Mouse (Mus musculus) erythroblast, embryonic 14.5 days (primary cell): ENCODE data around the gene Peg12. TPM values are rescaled to one million over a fixed set of nuclear protein-coding genes. Genes with fewer than 3 reads are reported as not detected.

Experiments
- H3K27me3 ChIP-seq: 2 replicates; pipeline ENCODE4 v1.6.1; 2012; ENCODE audit warnings: inconsistent platforms; ENCODE audit not compliant: control insufficient read depth
- H3K36me3 ChIP-seq: 2 replicates; pipeline ENCODE4 v1.6.1; 2012; ENCODE audit warnings: mild to moderate bottlenecking, inconsistent platforms; ENCODE audit not compliant: control insufficient read depth
- H3K4me1 ChIP-seq: 2 replicates; pipeline ENCODE4 v1.6.1; 2012; ENCODE audit warnings: inconsistent platforms; ENCODE audit not compliant: control insufficient read depth
- H3K4me3 ChIP-seq: replicated peaks from 2 replicates; pipeline ENCODE3; 2012; ENCODE audit warnings: moderate library complexity, mild to moderate bottlenecking, inconsistent platforms
- H3K9me3 ChIP-seq: 2 replicates; pipeline ENCODE4 v1.6.1; 2012; ENCODE audit warnings: low read length, inconsistent platforms, mixed read lengths; ENCODE audit not compliant: control insufficient read depth
- GATA1 ChIP-seq: IDR thresholded peaks from 2 replicates; pipeline ENCODE4 v1.6.1; 2012; ENCODE audit warnings: low read length, inconsistent platforms, mixed read lengths
- TAL1 ChIP-seq: IDR thresholded peaks from 3 replicates; pipeline ENCODE4 v1.6.1; 2012; ENCODE audit warnings: low read length, inconsistent platforms, mixed read lengths
- polyA plus RNA-seq: library from polyadenylated mRNA; stranded (reverse); fragments of >175 nt; gene quantifications from 2 replicates; pipeline ENCODE4 v1.2.3, GENCODE M21; 2012

Gene Peg12
- polyA plus RNA-seq, 1 experiment = 0.02 TPM

DNA sequence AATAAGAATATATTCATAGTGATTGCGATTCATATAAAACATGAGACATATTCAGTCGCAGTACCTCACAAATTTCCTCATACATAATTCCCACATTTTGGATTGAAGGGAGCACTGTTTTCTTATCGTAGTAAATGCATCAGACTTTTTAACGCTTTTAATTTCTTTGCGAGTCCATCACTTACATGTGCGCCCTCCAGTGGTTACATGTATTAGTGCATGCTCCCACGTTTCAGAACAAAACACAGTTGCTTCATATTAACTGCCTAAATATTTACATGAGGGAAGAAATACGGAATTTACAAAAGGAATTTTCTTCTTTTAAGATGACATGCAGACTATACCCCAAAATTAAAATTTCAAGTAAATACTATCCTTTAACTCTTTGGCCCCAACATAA lies 36.0 kb downstream of the Peg12 start:
- Histone ChIP-seq H3K27me3 (no peaks in the 10 kb centered on the region), H3K4me3 (no peak overlapping the region), H3K36me3 (no peaks in the 10 kb centered on the region), H3K9me3 (no peaks in the 10 kb centered on the region), H3K4me1 (no peaks in the 10 kb centered on the region)
- no peak for TF ChIP-seq TAL1
- TF ChIP-seq GATA1 = no peak

DNA sequence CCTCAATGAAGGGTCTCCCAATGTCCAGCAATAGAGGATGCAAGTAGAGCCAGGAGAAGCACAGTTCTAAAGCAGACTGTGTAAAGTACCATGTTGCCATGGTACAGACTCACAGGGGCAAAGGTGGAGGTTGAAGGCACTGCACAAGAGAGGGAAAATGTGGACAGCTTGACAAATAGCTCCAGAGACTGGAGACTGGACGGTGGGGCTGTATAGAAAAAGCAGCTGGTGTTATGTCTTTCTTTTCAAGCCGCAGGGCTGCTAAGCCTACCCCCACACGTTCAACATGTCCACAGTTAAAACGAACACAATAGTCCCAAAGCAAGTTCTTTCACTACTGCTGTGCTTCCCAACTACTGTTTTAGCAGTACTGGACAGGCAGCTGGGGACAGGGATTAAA lies 41.1 kb downstream of the Peg12 start:
- H3K4me3 ChIP-seq = no peak overlapping the region
- H3K4me1 ChIP-seq = peaks cover 7% of the 10 kb centered on the region
- H3K27me3 ChIP-seq = no peaks in the 10 kb centered on the region
- no peaks in the 10 kb centered on the region for H3K36me3 ChIP-seq
- TF ChIP-seq GATA1 (no peak), TAL1 (no peak)
- H3K9me3 ChIP-seq = peaks cover 15% of the 10 kb centered on the region

DNA sequence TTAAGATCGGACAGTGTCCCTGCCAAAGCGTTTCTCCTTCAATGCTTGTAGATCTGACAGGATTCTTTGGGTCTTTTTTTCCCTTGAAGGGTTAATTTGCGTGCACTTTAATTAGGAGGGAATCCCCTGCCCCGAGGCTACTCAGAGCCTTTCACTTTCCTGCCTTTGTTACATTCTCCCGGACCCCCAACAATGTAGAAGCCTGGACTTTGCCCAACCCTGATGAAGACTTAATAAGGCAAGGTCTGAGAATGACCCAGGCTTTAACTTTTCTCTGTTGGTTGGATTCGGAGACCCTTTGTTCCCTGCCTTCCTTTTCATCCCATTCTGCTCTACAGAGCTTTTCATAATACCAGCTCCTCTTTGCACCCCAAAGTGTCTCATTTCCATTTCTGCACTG lies 43.7 kb downstream of the Peg12 start:
- Histone ChIP-seq H3K27me3 (no peaks in the 10 kb centered on the region), H3K4me3 (no peak overlapping the region), H3K9me3 (peaks cover 15% of the 10 kb centered on the region), H3K36me3 (no peaks in the 10 kb centered on the region), H3K4me1 (peaks cover 7% of the 10 kb centered on the region)
- no peak for TF ChIP-seq TAL1
- TF ChIP-seq GATA1 = no peak

- Histone ChIP-seq H3K4me1 (peaks cover 7% of the 10 kb centered on the region), H3K9me3 (peaks cover 15% of the 10 kb centered on the region), H3K27me3 (no peaks in the 10 kb centered on the region), H3K36me3 (no peaks in the 10 kb centered on the region), H3K4me3 (peak within 1 kb of the TSS; percentile 62)
- TF ChIP-seq GATA1 (no peak), TAL1 (no peak)
These were observed 44.6 kb downstream of the Peg12 start, which contains the start of gene Mkrn3 for GRCm38 (mm10) chr7:62419493-62420360. Mkrn3 (minus strand) TSS chr7:62420139.

DNA sequence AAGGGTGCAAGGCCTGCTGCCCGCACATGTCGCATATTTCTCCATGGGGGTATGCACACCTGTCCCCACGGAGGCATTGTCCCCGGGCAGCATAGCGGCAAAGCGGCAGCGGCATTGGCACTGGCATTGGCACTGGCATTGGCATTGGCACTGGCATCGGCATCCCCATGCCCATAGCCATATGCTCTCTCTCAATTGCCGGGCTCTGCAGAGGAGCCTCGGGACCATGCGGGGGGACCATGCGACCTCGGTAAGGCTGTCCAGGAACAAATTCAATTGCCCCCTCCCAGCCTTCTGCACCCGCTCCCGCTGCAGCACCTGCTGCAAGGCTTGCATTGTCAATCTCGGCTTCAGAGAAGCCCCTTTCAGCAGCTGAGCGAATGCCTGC lies 45.2 kb downstream of the Peg12 start:
- no peaks in the 10 kb centered on the region for H3K36me3 ChIP-seq
- H3K4me1 ChIP-seq = peaks cover 7% of the 10 kb centered on the region
- TF ChIP-seq TAL1 (no peak), GATA1 (no peak)
- H3K27me3 ChIP-seq = no peaks in the 10 kb centered on the region
- H3K9me3 ChIP-seq = peaks cover 15% of the 10 kb centered on the region
- peak overlapping the region; percentile 62 for H3K4me3 ChIP-seq

DNA sequence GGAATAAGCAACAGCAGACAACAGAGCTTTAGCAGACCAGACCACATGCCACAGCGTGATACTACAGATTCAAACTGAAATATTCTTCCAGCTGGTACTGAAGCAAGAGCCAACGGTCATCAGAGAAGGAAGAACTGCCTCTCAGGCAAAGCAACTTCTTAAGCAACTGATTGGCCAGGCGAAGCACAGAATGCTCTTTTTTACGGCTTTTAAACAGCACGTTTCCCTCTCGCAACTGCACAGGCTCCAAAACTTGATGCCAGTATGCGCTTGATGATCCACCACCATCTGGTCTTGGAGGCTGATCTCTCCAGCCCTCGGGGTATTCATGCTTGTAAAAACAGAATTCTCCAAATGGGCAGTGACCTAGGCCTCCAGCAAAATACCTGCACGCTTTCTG lies 46.0 kb downstream of the Peg12 start:
- no peak for TF ChIP-seq TAL1
- no peak for TF ChIP-seq GATA1
- peaks cover 7% of the 10 kb centered on the region for H3K4me1 ChIP-seq
- no peak overlapping the region for H3K4me3 ChIP-seq
- no peaks in the 10 kb centered on the region for H3K36me3 ChIP-seq
- H3K9me3 ChIP-seq = peaks cover 15% of the 10 kb centered on the region
- no peaks in the 10 kb centered on the region for H3K27me3 ChIP-seq

GRCm38 (mm10) chr7:62416173-62416572 lies 48.1 kb downstream of the Peg12 start:
- no peak for TF ChIP-seq TAL1
- TF ChIP-seq GATA1 = no peak
- Histone ChIP-seq H3K4me1 (peaks cover 7% of the 10 kb centered on the region), H3K4me3 (no peak overlapping the region), H3K36me3 (no peaks in the 10 kb centered on the region), H3K9me3 (peaks cover 15% of the 10 kb centered on the region), H3K27me3 (no peaks in the 10 kb centered on the region)

DNA sequence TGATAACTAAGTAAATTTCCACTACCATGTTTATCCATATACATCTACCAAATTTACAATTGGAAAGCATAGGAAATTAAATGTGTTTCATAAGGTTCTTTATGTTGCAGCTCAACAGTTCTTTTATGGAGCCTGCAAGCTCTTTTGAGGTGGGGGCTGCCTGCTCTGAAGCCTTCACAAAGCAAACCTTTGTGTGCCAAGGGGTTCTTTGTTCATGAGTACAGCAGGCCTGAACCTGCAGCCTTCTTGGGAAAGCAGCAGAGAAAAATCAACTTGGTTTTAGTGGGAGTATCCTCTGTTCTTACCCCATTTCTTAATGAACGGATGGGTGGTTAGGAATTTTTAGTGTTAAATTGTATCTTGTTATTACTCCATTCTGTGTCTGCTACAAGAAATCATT lies 49.1 kb downstream of the Peg12 start:
- H3K4me3 ChIP-seq = no peak overlapping the region
- TF ChIP-seq GATA1 = no peak
- TF ChIP-seq TAL1 = no peak
- no peaks in the 10 kb centered on the region for H3K27me3 ChIP-seq
- no peaks in the 10 kb centered on the region for H3K36me3 ChIP-seq
- peaks cover 7% of the 10 kb centered on the region for H3K4me1 ChIP-seq
- peaks cover 15% of the 10 kb centered on the region for H3K9me3 ChIP-seq

Other genes with a start within 250 kb of the Peg12 start
- 0.03 TPM in 1 of 2 replicates, not detected in the other for gene Ndn, start 117.9 kb downstream of the Peg12 start, polyA plus RNA-seq
- gene Magel2, start 87.5 kb downstream of the Peg12 start, polyA plus RNA-seq = 0.01 TPM in 1 of 2 replicates, not detected in the other
- not detected in 2 replicates for gene Mkrn3, start 44.4 kb downstream of the Peg12 start, polyA plus RNA-seq